Mouse (Mus musculus) heart, postnatal 0 days (tissue): ENCODE data around the gene 1700030J22Rik.

Experiments
- CTCF ChIP-seq: IDR thresholded peaks from 2 replicates; pipeline ENCODE4 v1.5.1; 2016; ENCODE audit warnings: antibody characterized with exemption, control low read depth, low read depth
- EP300 ChIP-seq: IDR thresholded peaks from 2 replicates; pipeline ENCODE4 v1.6.1; 2016; ENCODE audit warnings: antibody characterized with exemption, low read depth

DNA sequence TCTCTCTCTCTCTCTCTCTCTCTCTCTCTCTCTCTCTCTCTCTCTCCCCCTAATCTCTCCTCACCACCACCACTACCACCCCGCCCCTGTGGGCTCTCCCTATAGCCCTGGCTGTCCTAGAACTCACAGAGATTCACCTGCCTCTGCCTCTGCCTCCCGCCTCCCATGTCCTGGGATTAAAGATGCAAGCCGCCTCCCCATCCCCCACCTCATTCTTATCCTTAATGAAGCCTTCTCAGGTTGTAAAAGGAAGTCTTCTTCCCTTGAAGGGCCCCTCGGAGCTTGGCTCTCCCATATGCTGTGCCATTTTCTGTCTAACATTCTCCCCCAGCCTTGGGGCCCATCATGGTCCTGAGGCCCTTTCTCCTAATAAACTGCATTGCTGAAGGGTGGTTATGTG, 36.9 kb upstream of the 1700030J22Rik start:
- TF ChIP-seq CTCF (no peak), EP300 (no peak)
